Mouse (Mus musculus) CH12.LX (cell line): ENCODE data around the gene Ahsa1. TPM values are rescaled to one million over a fixed set of nuclear protein-coding genes. Genes with fewer than 3 reads are reported as not detected.
"Not testable (repeated sequence)": the region's sequence is repeated elsewhere in the genome, so short reads cannot be mapped to it uniquely, and the experiment has no call there.

Experiments
- DNase-seq: peaks from one replicate; pipeline ENCODE4 v3.0.0-alpha.2; 2013; ENCODE audit errors: extremely low read depth
- H3K27ac ChIP-seq: 2 replicates; pipeline ENCODE4 v1.5.1; 2012; ENCODE audit warnings: low read depth, mild to moderate bottlenecking, control low read depth, moderate library complexity; ENCODE audit not compliant: insufficient read depth
- H3K27me3 ChIP-seq: replicated peaks from 2 replicates; pipeline ENCODE3; 2012; ENCODE audit warnings: inconsistent platforms
- H3K36me3 ChIP-seq, 2 experiments: replicated peaks in 1 of 2; 2 replicates each; pipeline versions ENCODE3 to v1.6.1; 2012; ENCODE audit warnings: inconsistent platforms in 1 of 2, low read length in 1 of 2, mild to moderate bottlenecking in 1 of 2, mixed read lengths in 1 of 2, moderate library complexity in 1 of 2; ENCODE audit not compliant: control insufficient read depth in 1 of 2, insufficient read depth in 1 of 2
- H3K4me1 ChIP-seq, 2 experiments: 2 replicates each; pipeline ENCODE4 v1.6.1; 2012; ENCODE audit warnings: inconsistent platforms in 1 of 2, moderate library complexity in 1 of 2; ENCODE audit not compliant: insufficient read depth in 2 of 2, control insufficient read depth in 1 of 2
- H3K4me2 ChIP-seq: 2 replicates; pipeline ENCODE4 v1.6.1; 2012; ENCODE audit warnings: low read depth, mild to moderate bottlenecking, control low read depth; ENCODE audit not compliant: poor library complexity, insufficient read depth, severe bottlenecking
- H3K4me3 ChIP-seq, 3 experiments: fragments of 150-350 bp in 1 of 3; sonication (generic) in 1 of 3; replicated peaks in 1 of 3; 2 replicates each; pipeline versions ENCODE3 to v1.5.1; 2011 to 2012; ENCODE audit warnings: low read depth in 2 of 3, low read length in 2 of 3, mild to moderate bottlenecking in 2 of 3, moderate library complexity in 2 of 3, control low read depth in 1 of 3, improper control_type of control experiment in 1 of 3, inconsistent platforms in 1 of 3, mixed read lengths in 1 of 3; ENCODE audit not compliant: poor library complexity in 1 of 3
- H3K79me2 ChIP-seq: replicated peaks from 2 replicates; pipeline ENCODE4 v1.6.1; 2012; ENCODE audit warnings: mild to moderate bottlenecking, moderate library complexity; ENCODE audit not compliant: control insufficient read depth, poor library complexity, insufficient read depth, severe bottlenecking; ENCODE audit errors: extremely low read depth
- H3K9ac ChIP-seq: 2 replicates; pipeline ENCODE4 v1.6.1; 2012; ENCODE audit warnings: low read depth, mild to moderate bottlenecking, control low read depth, moderate library complexity; ENCODE audit not compliant: insufficient read depth
- H3K9me3 ChIP-seq: replicated peaks from 2 replicates; pipeline ENCODE3; 2012; ENCODE audit warnings: low read length, inconsistent platforms, mixed read lengths
- BHLHE40 ChIP-seq: IDR thresholded peaks from 2 replicates; pipeline ENCODE4 v1.6.1; 2011; ENCODE audit warnings: mild to moderate bottlenecking, low read depth, low read length, improper control_type of control experiment
- CHD1 ChIP-seq: IDR thresholded peaks from 2 replicates; pipeline ENCODE4 v1.6.1; 2012; ENCODE audit warnings: low read depth, low read length, improper control_type of control experiment, inconsistent platforms
- CTCF ChIP-seq, 2 experiments: IDR thresholded peaks in 1 of 2; conservative IDR thresholded peaks in 1 of 2; 2 replicates each; pipeline ENCODE4 v1.5.1; 2011 to 2012; ENCODE audit warnings: low read depth in 2 of 2, low read length in 2 of 2, improper control_type of control experiment in 1 of 2, inconsistent platforms in 1 of 2, mild to moderate bottlenecking in 1 of 2, moderate library complexity in 1 of 2
- E2F4 ChIP-seq: IDR thresholded peaks from 2 replicates; pipeline ENCODE4 v1.6.1; 2011; ENCODE audit warnings: low read depth, low read length, improper control_type of control experiment; ENCODE audit not compliant: insufficient replicate concordance
- EP300 ChIP-seq: IDR thresholded peaks from 2 replicates; pipeline ENCODE4 v1.6.1; 2011; ENCODE audit warnings: low read length, improper control_type of control experiment
- ETS1 ChIP-seq: conservative IDR thresholded peaks from 2 replicates; pipeline ENCODE4 v1.6.1; 2012; ENCODE audit warnings: low read depth, mild to moderate bottlenecking, inconsistent platforms, low read length, improper control_type of control experiment, moderate library complexity
- GABPA ChIP-seq: IDR thresholded peaks from 2 replicates; pipeline ENCODE4 v1.6.1; 2012; ENCODE audit warnings: low read depth, low read length, improper control_type of control experiment, inconsistent platforms; ENCODE audit not compliant: insufficient replicate concordance
- HCFC1 ChIP-seq: IDR thresholded peaks from 2 replicates; pipeline ENCODE4 v1.6.1; 2012; ENCODE audit warnings: low read depth, mild to moderate bottlenecking, inconsistent platforms, low read length, improper control_type of control experiment
- JUN ChIP-seq: IDR thresholded peaks from 2 replicates; pipeline ENCODE4 v1.6.1; 2011; ENCODE audit warnings: low read depth, mild to moderate bottlenecking, low read length, improper control_type of control experiment, moderate library complexity; ENCODE audit not compliant: insufficient read depth
- JUND ChIP-seq: conservative IDR thresholded peaks from 2 replicates; pipeline ENCODE4 v1.6.1; 2011; ENCODE audit warnings: low read depth, low read length, improper control_type of control experiment
- MAFK ChIP-seq: IDR thresholded peaks from 2 replicates; pipeline ENCODE4 v1.6.1; 2011; ENCODE audit warnings: low read length, improper control_type of control experiment; ENCODE audit not compliant: insufficient replicate concordance
- MAZ ChIP-seq: IDR thresholded peaks from 2 replicates; pipeline ENCODE4 v1.6.1; 2012; ENCODE audit warnings: low read depth, mild to moderate bottlenecking, inconsistent platforms, low read length, improper control_type of control experiment, moderate library complexity
- MYC ChIP-seq: IDR thresholded peaks from 2 replicates; pipeline ENCODE4 v1.6.1; 2011; ENCODE audit warnings: low read depth, mild to moderate bottlenecking, improper control_type of control experiment, low read length
- POLR2AphosphoS2 ChIP-seq: IDR thresholded peaks from 2 replicates; pipeline ENCODE4 v1.6.1; 2011; ENCODE audit warnings: low read depth, low read length, improper control_type of control experiment
- RAD21 ChIP-seq: IDR thresholded peaks from 2 replicates; pipeline ENCODE4 v1.6.1; 2011; ENCODE audit warnings: low read depth, mild to moderate bottlenecking, low read length, improper control_type of control experiment, moderate library complexity
- SMC3 ChIP-seq: IDR thresholded peaks from 2 replicates; pipeline ENCODE4 v1.6.1; 2011; ENCODE audit warnings: low read depth, low read length, improper control_type of control experiment
- TBP ChIP-seq: conservative IDR thresholded peaks from 2 replicates; pipeline ENCODE4 v1.6.1; 2011; ENCODE audit warnings: low read depth, low read length, improper control_type of control experiment
- USF1 ChIP-seq: IDR thresholded peaks from 2 replicates; pipeline ENCODE4 v1.6.1; 2014; ENCODE audit warnings: low read depth, mild to moderate bottlenecking, inconsistent platforms, low read length, improper control_type of control experiment
- USF2 ChIP-seq: conservative IDR thresholded peaks from 2 replicates; pipeline ENCODE4 v1.6.1; 2011; ENCODE audit warnings: low read depth, low read length, improper control_type of control experiment
- ZMIZ1 ChIP-seq: IDR thresholded peaks from 2 replicates; pipeline ENCODE4 v1.6.1; 2012; ENCODE audit warnings: low read depth, mild to moderate bottlenecking, inconsistent platforms, low read length, improper control_type of control experiment
- ZNF384 ChIP-seq: IDR thresholded peaks from 2 replicates; pipeline ENCODE4 v1.6.1; 2012; ENCODE audit warnings: low read depth, low read length, improper control_type of control experiment, inconsistent platforms
- dilution Hi-C: fragments of 300-500 bp; cut with MboI; formaldehyde crosslinking; loops from 2 replicates; pipeline ENCODE4 v1.14.3; 2020; ENCODE audit warnings: low sequenced_read_pairs; ENCODE audit not compliant: extremely low pct_unique_long_range_greater_than_20kb, extremely low pct_ligation_motif_present
- in situ Hi-C: fragments of 300-500 bp; cut with MboI; formaldehyde crosslinking; loops from 3 replicates; pipeline ENCODE4 v1.14.3; 2019; ENCODE audit warnings: low sequenced_read_pairs, low pct_ligation_motif_present, low pct_unique_long_range_greater_than_20kb, mixed read lengths
- polyA plus RNA-seq: library from polyadenylated mRNA; unstranded; fragments of >175 nt; gene quantifications from 2 replicates; pipeline ENCODE4 v1.2.1, GENCODE M21; 2012; ENCODE audit warnings: low read depth; ENCODE audit not compliant: insufficient read length
- total RNA-seq, 2 experiments: library from RNA; depleted of rRNA; stranded (reverse); fragments of 300-350 nt in 1 of 2; fragments of >200 nt in 1 of 2; gene quantifications; 2 replicates each; pipeline ENCODE4 v1.2.3; 2012 to 2014

The Ahsa1 gene
- total and polyA plus RNA-seq, 3 experiments, result 288 to 456 (median 392) TPM

DNA sequence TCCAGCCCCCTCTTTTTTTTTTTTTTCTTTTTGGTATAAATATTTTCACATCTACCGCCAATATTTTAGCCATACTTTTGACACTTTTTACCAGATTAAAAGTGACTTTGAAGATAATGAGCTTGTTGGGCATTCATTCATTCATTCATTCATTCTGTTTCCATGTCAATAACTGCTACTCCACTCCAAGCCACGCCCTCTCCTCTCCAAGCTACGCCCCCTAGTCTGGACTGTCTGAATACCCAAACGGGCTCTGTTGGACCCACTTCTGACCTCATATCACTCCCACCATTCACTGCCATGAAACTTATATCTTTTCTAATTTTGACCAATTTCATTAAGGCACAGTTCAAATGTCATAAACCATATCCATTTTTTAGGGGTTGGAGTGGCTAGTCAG lies 34.9 kb downstream of the Ahsa1 start:
- no peak overlapping the region for H3K4me2 ChIP-seq
- TF ChIP-seq GABPA (no peak), ZMIZ1 (no peak), RAD21 (no peak), BHLHE40 (no peak), CTCF (conservative IDR thresholded peaks at IDR 0.05 in 1 of 2, IDR thresholded peaks at IDR 0.05 in 1 of 2; ENCODE audit: low read depth in 2 of 2, low read length in 2 of 2) (no peak), ZNF384 (no peak), USF1 (no peak), MAFK (no peak), HCFC1 (no peak)
- TF ChIP-seq, all 38 proteins: peak for 0
- peaks cover 8% of the 10 kb centered on the region for H3K9me3 ChIP-seq
- DNase-seq, result no peak
- H3K4me1 ChIP-seq, result peaks cover 2 to 3% of the 10 kb centered on the region in 2 experiments; a peak in 3 of 4 replicates
- no peaks in the 10 kb centered on the region for H3K36me3 ChIP-seq
- no peak overlapping the region for H3K9ac ChIP-seq
- H3K27ac ChIP-seq, result no peak overlapping the region
- H3K79me2 ChIP-seq, result no peaks in the 10 kb centered on the region
- dilution Hi-C loops, result no loop called here
- in situ Hi-C loops, result no loop called here
- H3K4me3 ChIP-seq, result no peak overlapping the region
- peaks cover 16% of the 10 kb centered on the region for H3K27me3 ChIP-seq

GRCm38 (mm10) chr12:87305767-87306583 lies 39.7 kb downstream of the Ahsa1 start:
- no peaks in the 10 kb centered on the region for H3K27me3 ChIP-seq
- no peak overlapping the region for H3K9ac ChIP-seq
- 0 out of 4 replicates have a peak, but pooled peaks cover 0 to 2% of the 10 kb centered on the region in 2 experiments for H3K4me1 ChIP-seq
- peaks cover 5 to 30% of the 10 kb centered on the region in 2 experiments for H3K36me3 ChIP-seq
- in situ Hi-C loops, result no loop called here
- no peak for DNase-seq
- no peak overlapping the region for H3K27ac ChIP-seq
- dilution Hi-C loops, result no loop called here
- no peak for TF ChIP-seq ZNF384
- no peak for TF ChIP-seq E2F4
- TF ChIP-seq ZMIZ1, result no peak
- TF ChIP-seq POLR2AphosphoS2, result no peak
- no peak for TF ChIP-seq JUND
- no peak for TF ChIP-seq MAZ
- no peak for TF ChIP-seq RAD21
- no peak for TF ChIP-seq EP300
- no peak for TF ChIP-seq MYC
- TF ChIP-seq USF2, result no peak
- TF ChIP-seq TBP, result no peak
- no peak for TF ChIP-seq JUN
- no peak for TF ChIP-seq MAFK
- TF ChIP-seq HCFC1, result no peak
- TF ChIP-seq GABPA, result no peak
- TF ChIP-seq ETS1, result no peak
- TF ChIP-seq CHD1, result no peak
- TF ChIP-seq SMC3, result no peak
- H3K79me2 ChIP-seq, result no peaks in the 10 kb centered on the region
- no peak overlapping the region for H3K4me3 ChIP-seq
- no peaks in the 10 kb centered on the region for H3K9me3 ChIP-seq
- H3K4me2 ChIP-seq, result no peak overlapping the region

DNA sequence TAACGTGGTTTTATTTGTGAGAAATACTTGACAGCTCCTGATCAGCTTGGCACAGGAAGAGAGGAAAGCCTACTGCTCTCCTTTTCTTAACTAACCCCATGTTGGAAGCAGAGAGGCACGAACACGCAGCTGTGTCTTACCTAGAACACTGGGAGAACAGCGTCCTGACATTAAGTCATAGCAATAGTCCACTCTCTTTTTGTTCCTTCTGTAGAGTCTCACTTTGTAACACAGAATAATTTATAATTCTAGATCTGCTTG lies 40.2 kb downstream of the Ahsa1 start:
- H3K4me2 ChIP-seq, H3K27ac ChIP-seq, H3K4me1 ChIP-seq, H3K79me2 ChIP-seq, H3K4me3 ChIP-seq, in situ Hi-C loops, DNase-seq, H3K27me3 ChIP-seq, dilution Hi-C loops, H3K9me3 ChIP-seq, H3K9ac ChIP-seq: not testable (repeated sequence)
- peaks cover 5 to 30% of the 10 kb centered on the region in 2 experiments for H3K36me3 ChIP-seq
